Comparison of ENCODE assay signal across 8 mouse cellular contexts in genomic region chr6:125604463-125605191, GRCm38 (mm10). TPM values are rescaled to one million over a fixed set of nuclear protein-coding genes. Genes with fewer than 3 reads are reported as not detected.
DNase-seq lines count a peak whose midpoint lies in the region; ATAC-seq and TF ChIP-seq lines count a peak whose summit lies in the region.

No protein-coding gene starts in this region.

- ATAC-seq in erythroid progenitor cell, adult 5-6 weeks (replicated peaks; ENCODE audit: low FRiP score, poor library complexity, severe bottlenecking): 0 out of 2 replicates have a peak, but pooled peaks have one; percentile 55

- peak; percentile 78 for DNase-seq in Muller cell, postnatal 12 days (ENCODE audit: inconsistent ontology term)
- DNase-seq in brain, embryonic 18.5 days (ENCODE audit: low read depth, low spot score): peak; percentile 34
- peak; percentile 67 to 83 for DNase-seq in heart, postnatal 14 days
- peak; percentile 76 to 86 for DNase-seq in kidney, postnatal 4 days
- peak; percentile 62 for DNase-seq in lung, adult 2 months
- DNase-seq in ovary, postnatal 36 days (ENCODE audit: low spot score): peak; percentile 50
- peak; percentile 69 to 79 for DNase-seq in urinary bladder, postnatal 4 days (ENCODE audit: low spot score in 2 of 2)

- TF ChIP-seq CTCF in lung, adult 2 months (IDR thresholded peaks at IDR 0.05; ENCODE audit: insufficient read depth, low read length): peak; percentile 77

- 18% methylated on average over 9 of the region's 9 CpGs for WGBS in lung, adult 2 months

- no peaks in the 10 kb centered on the region; the same call in 1 of the 2 replicates for H3K4me1 ChIP-seq in lung, adult 2 months (ENCODE audit: control insufficient read depth, insufficient read depth, low read length)

- H3K4me3 ChIP-seq in lung, adult 2 months (replicated peaks; ENCODE audit: extremely low read depth, low read depth, low read length): no peak overlapping the region

- TF ChIP-seq POLR2A in lung, adult 2 months (IDR thresholded peaks at IDR 0.05; ENCODE audit: borderline replicate concordance, extremely low read depth, low read depth, low read length): no peak

- intact Hi-C loops in heart, postnatal 14 days (cut with DNase I): loop anchor here (5.0 to 10.0 kb wide), 2 partner anchors 58 to 330 kb away; no protein-coding TSS in a partner anchor

RNA-seq across cellular contexts. Expression of gene Vwf, which starts 58.1 kb away (rescaled TPM):
- 8.8 and 31.4 TPM in 2 replicates for total RNA-seq in erythroid progenitor cell, adult 5-6 weeks (2015; ENCODE audit: low replicate concordance)
- total RNA-seq in erythroid progenitor cell, adult 5-6 weeks (2017; ENCODE audit: low replicate concordance): 19.9 and 33.4 TPM in 2 replicates
- 100 to 1,000 TPM in 1 of 2 experiments, 10 to 100 TPM in 1; 88.1 to 110 TPM for total RNA-seq in heart, postnatal 14 days (2021)
- polyA plus RNA-seq in lung, adult 2 months (2012; rRNA removed): 421 and 464 TPM in 2 replicates
